Mouse (Mus musculus) brown adipose tissue, adult 24 weeks (tissue): Measurements from ENCODE around the gene Dnah14. TPM values are rescaled to one million over a fixed set of nuclear protein-coding genes. Genes with fewer than 3 reads are reported as not detected.

Experiments used
- H3K27ac ChIP-seq: fragments of 200-500 bp; replicated peaks from 2 replicates; pipeline ENCODE4 v1.5.1; 2012; ENCODE audit warnings: low read depth, mild to moderate bottlenecking, low read length
- H3K4me1 ChIP-seq: fragments of 200-500 bp; 2 replicates; pipeline ENCODE4 v1.6.1; 2012; ENCODE audit warnings: low read length, mixed read lengths; ENCODE audit not compliant: control insufficient read depth, insufficient read depth, insufficient read length
- H3K4me3 ChIP-seq: fragments of 200-500 bp; 2 replicates; pipeline ENCODE4 v1.5.1; 2012; ENCODE audit warnings: low read depth, mild to moderate bottlenecking, low read length, moderate library complexity; ENCODE audit not compliant: insufficient read depth
- polyA plus RNA-seq: library from polyadenylated mRNA; stranded (reverse); fragments of >200 nt; gene quantifications from 2 replicates; pipeline ENCODE4 v1.2.4, GENCODE M21; 2012; ENCODE audit not compliant: missing spikeins, insufficient read depth, insufficient read length

Dnah14 gene
- polyA plus RNA-seq = not detected in 2 replicates

GRCm38 (mm10) chr1:181576322-181576721 lies at the start of gene Dnah14:
Gene Dnah14 (plus strand): TSS chr1:181576559.
- no peak within 1 kb of the TSS for H3K4me3 ChIP-seq
- no peaks in the 10 kb centered on the region for H3K4me1 ChIP-seq
- no peak within 1 kb of the TSS for H3K27ac ChIP-seq

GRCm38 (mm10) chr1:181529368-181529767 lies 47.0 kb upstream of the Dnah14 start:
- Histone ChIP-seq H3K4me3 (no peak overlapping the region), H3K27ac (no peak overlapping the region), H3K4me1 (no peaks in the 10 kb centered on the region)

- no peak overlapping the region for H3K27ac ChIP-seq
- H3K4me1 ChIP-seq = no peaks in the 10 kb centered on the region
- H3K4me3 ChIP-seq = no peak overlapping the region
These were observed 41.0 kb upstream of the Dnah14 start for GRCm38 (mm10) chr1:181535165-181535873.

- H3K27ac ChIP-seq = no peak overlapping the region
- no peak overlapping the region for H3K4me3 ChIP-seq
- no peaks in the 10 kb centered on the region for H3K4me1 ChIP-seq
These were observed 38.5 kb upstream of the Dnah14 start for GRCm38 (mm10) chr1:181537627-181538525.

- H3K4me1 ChIP-seq = no peaks in the 10 kb centered on the region
- H3K4me3 ChIP-seq = no peak overlapping the region
- H3K27ac ChIP-seq = no peak overlapping the region
These were observed 36.3 kb upstream of the Dnah14 start for GRCm38 (mm10) chr1:181539846-181540769.

- Histone ChIP-seq H3K4me3 (no peak overlapping the region), H3K27ac (no peak overlapping the region), H3K4me1 (no peaks in the 10 kb centered on the region)
These were observed 32.5 kb upstream of the Dnah14 start for GRCm38 (mm10) chr1:181543711-181544383.

- Histone ChIP-seq H3K4me3 (no peak overlapping the region), H3K4me1 (no peaks in the 10 kb centered on the region), H3K27ac (no peak overlapping the region)
These were observed 31.2 kb upstream of the Dnah14 start for GRCm38 (mm10) chr1:181545044-181545772.

GRCm38 (mm10) chr1:181549987-181550386 lies 26.4 kb upstream of the Dnah14 start:
- Histone ChIP-seq H3K27ac (no peak overlapping the region), H3K4me1 (no peaks in the 10 kb centered on the region), H3K4me3 (no peak overlapping the region)

GRCm38 (mm10) chr1:181550826-181551225 lies 25.5 kb upstream of the Dnah14 start:
- Histone ChIP-seq H3K4me3 (no peak overlapping the region), H3K27ac (no peak overlapping the region), H3K4me1 (no peaks in the 10 kb centered on the region)

- Histone ChIP-seq H3K27ac (no peak overlapping the region), H3K4me1 (no peaks in the 10 kb centered on the region), H3K4me3 (no peak overlapping the region)
These were observed 23.6 kb upstream of the Dnah14 start for GRCm38 (mm10) chr1:181552533-181553410.

- Histone ChIP-seq H3K4me1 (no peaks in the 10 kb centered on the region), H3K27ac (no peak overlapping the region), H3K4me3 (no peak overlapping the region)
These were observed 20.9 kb upstream of the Dnah14 start for GRCm38 (mm10) chr1:181555475-181555874.

- no peak overlapping the region for H3K27ac ChIP-seq
- H3K4me1 ChIP-seq = no peaks in the 10 kb centered on the region
- H3K4me3 ChIP-seq = no peak overlapping the region
These were observed 16.7 kb upstream of the Dnah14 start for GRCm38 (mm10) chr1:181559655-181560054.

- Histone ChIP-seq H3K27ac (no peak overlapping the region), H3K4me3 (no peak overlapping the region), H3K4me1 (no peaks in the 10 kb centered on the region)
These were observed 16.0 kb upstream of the Dnah14 start for GRCm38 (mm10) chr1:181560325-181560724.
